Mouse (Mus musculus) hindbrain, embryonic 15.5 days (tissue): ENCODE measurements around the gene Pnpla7. TPM values are rescaled to one million over a fixed set of nuclear protein-coding genes. Genes with fewer than 3 reads are reported as not detected.
A peak's percentile ranks its signal among the peaks of the same experiment; 100 is the strongest.
"Not testable (repeated sequence)": the region's sequence is repeated elsewhere in the genome, so short reads cannot be mapped to it uniquely, and the experiment has no call there.

Experiments used
- ATAC-seq: fragments of 200-750 bp; cut with Nextera tagmentation; 2 replicates; pipeline ENCODE4 v1.8.0; 2017; ENCODE audit warnings: low read depth, moderate number of reproducible peaks, moderate TSS enrichment; ENCODE audit not compliant: low FRiP score
- H3K27ac ChIP-seq: fragments of 300-500 bp; sonication (generic); replicated peaks from 2 replicates; pipeline ENCODE4 v1.5.1; 2015; ENCODE audit warnings: mild to moderate bottlenecking, inconsistent platforms
- H3K27me3 ChIP-seq: fragments of 300-500 bp; sonication (generic); 2 replicates; pipeline ENCODE4 v1.6.1; 2015; ENCODE audit warnings: control low read depth, inconsistent platforms
- H3K36me3 ChIP-seq: fragments of 300-500 bp; sonication (generic); 2 replicates; pipeline ENCODE4 v1.6.1; 2015; ENCODE audit warnings: control low read depth, inconsistent platforms
- H3K4me1 ChIP-seq: fragments of 300-500 bp; sonication (generic); replicated peaks from 2 replicates; pipeline ENCODE4 v1.6.1; 2015; ENCODE audit warnings: control low read depth, inconsistent platforms
- H3K4me2 ChIP-seq: fragments of 300-500 bp; sonication (generic); 2 replicates; pipeline ENCODE4 v1.6.1; 2015; ENCODE audit warnings: moderate library complexity, mild to moderate bottlenecking, inconsistent platforms
- H3K4me3 ChIP-seq: fragments of 300-500 bp; sonication (generic); 2 replicates; pipeline ENCODE4 v1.5.1; 2015; ENCODE audit warnings: mild to moderate bottlenecking, inconsistent platforms
- H3K9ac ChIP-seq: fragments of 300-500 bp; sonication (generic); 2 replicates; pipeline ENCODE4 v1.6.1; 2015; ENCODE audit warnings: inconsistent platforms
- H3K9me3 ChIP-seq: fragments of 300-500 bp; sonication (generic); 2 replicates; pipeline ENCODE4 v1.6.1; 2016; ENCODE audit warnings: control low read depth, inconsistent platforms
- WGBS: fragments of 180-500 bp; shearing (Covaris S2); methylation state at CpG from one replicate; pipeline ENCODE4 v1.1.7; 2015; 5-methylcytosine and 5-hydroxymethylcytosine counted together
- polyA plus RNA-seq: library from polyadenylated mRNA; unstranded; fragments of >200 nt; fragmentation: Nextera tagmentation; extraction: Ambion mirVana; gene quantifications from 2 replicates; pipeline ENCODE4 v1.2.1, GENCODE M21; 2015

Gene Pnpla7
- polyA plus RNA-seq, 1 experiment from 2014 or later = 3.9 TPM

DNA sequence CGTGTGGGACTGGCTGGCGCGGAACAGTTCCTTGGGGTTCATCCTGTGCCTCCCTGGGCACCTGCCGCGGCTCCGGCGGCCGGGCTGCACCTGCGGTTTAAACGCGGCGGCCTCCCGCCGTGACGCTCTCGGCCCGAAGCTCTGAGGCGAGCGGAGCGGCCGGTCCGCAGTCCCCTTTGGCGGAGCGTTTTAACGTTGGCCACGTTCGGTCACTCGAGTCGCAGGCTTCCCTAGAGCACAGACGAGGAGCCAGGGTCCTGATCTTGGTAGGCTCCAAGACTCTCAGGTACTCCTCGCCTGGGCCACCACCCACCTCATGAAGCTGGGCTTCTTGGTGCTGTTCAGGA is 25.7 kb upstream of the Pnpla7 start:
- 0 out of 2 replicates have a peak, but pooled peaks have one; percentile 6 for ATAC-seq
- H3K9ac ChIP-seq = peak overlapping the region; percentile 86
- H3K9me3 ChIP-seq = no peaks in the 10 kb centered on the region

DNA sequence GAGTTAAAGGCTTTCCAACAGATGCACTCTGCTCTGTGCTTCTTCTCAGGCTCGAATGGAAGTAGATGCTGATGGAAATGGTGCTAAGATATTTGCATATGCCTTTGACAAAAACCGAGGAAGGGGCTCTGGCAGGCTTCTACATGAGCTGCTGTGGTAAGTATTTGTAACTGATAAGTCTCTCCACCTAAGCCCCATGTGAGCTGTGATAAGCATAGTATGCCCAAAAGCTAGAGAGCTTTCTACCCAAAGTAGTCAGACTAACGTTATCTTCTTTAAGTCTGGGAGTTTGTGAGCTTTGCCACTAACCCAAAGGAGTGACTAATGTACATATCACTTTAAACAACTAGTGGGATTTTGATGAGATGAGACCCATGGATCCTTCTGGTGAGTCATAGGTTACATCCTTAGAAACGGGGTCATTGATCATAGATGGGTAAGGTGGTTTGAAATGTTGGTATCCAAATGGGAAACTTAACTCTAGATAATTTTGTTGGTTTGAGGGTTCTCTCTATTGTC is 23.2 kb upstream of the Pnpla7 start:
- H3K9me3 ChIP-seq = no peaks in the 10 kb centered on the region
- no peak for ATAC-seq
- 87% methylated on average over 4 of the region's 4 CpGs for WGBS

More for the DNA sequence above, 25.7 kb upstream of the Pnpla7 start:
- Histone ChIP-seq H3K27me3 (no peaks in the 10 kb centered on the region), H3K4me3 (peak overlapping the region; percentile 91), H3K4me1 (peaks cover 20% of the 10 kb centered on the region), H3K4me2 (peak overlapping the region; percentile 76), H3K27ac (peak overlapping the region; percentile 75), H3K36me3 (peaks cover 35% of the 10 kb centered on the region)
- under 1% methylated on average over 31 of the region's 31 CpGs for WGBS

DNA sequence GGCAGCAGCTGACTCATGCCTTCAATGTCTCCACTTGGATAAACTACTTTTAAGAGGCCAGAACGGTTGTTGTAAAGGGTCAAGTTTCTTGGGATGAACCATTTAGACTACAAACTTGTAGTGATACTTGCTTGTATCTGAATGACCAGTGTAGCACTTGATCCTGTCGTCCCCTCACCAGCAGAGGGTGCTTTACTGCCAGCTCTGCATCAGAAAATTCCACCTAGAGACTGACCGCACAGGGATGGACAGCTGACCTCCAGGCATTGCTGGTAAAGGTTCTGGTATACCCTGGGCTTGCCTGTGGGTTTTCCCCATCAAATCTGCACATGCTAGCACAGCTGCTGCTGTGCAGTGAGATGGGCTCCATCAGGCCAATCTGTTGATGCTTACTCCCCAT is 14.9 kb upstream of the Pnpla7 start:
- H3K36me3 ChIP-seq = peaks cover 51% of the 10 kb centered on the region
- H3K27ac ChIP-seq = no peak overlapping the region
- no peak overlapping the region for H3K4me3 ChIP-seq
- no peak overlapping the region for H3K4me2 ChIP-seq
- H3K4me1 ChIP-seq = peaks cover 20% of the 10 kb centered on the region
- no peak for ATAC-seq
- H3K27me3 ChIP-seq = no peaks in the 10 kb centered on the region
- H3K9me3 ChIP-seq = no peaks in the 10 kb centered on the region
- no peak overlapping the region for H3K9ac ChIP-seq
- 35% methylated on average over 3 of the region's 3 CpGs for WGBS

More for the DNA sequence above, 23.2 kb upstream of the Pnpla7 start:
- Histone ChIP-seq H3K27me3 (no peaks in the 10 kb centered on the region), H3K4me2 (no peak overlapping the region), H3K4me1 (peaks cover 20% of the 10 kb centered on the region), H3K4me3 (no peak overlapping the region), H3K9ac (no peak overlapping the region), H3K36me3 (peaks cover 54% of the 10 kb centered on the region), H3K27ac (no peak overlapping the region)

DNA sequence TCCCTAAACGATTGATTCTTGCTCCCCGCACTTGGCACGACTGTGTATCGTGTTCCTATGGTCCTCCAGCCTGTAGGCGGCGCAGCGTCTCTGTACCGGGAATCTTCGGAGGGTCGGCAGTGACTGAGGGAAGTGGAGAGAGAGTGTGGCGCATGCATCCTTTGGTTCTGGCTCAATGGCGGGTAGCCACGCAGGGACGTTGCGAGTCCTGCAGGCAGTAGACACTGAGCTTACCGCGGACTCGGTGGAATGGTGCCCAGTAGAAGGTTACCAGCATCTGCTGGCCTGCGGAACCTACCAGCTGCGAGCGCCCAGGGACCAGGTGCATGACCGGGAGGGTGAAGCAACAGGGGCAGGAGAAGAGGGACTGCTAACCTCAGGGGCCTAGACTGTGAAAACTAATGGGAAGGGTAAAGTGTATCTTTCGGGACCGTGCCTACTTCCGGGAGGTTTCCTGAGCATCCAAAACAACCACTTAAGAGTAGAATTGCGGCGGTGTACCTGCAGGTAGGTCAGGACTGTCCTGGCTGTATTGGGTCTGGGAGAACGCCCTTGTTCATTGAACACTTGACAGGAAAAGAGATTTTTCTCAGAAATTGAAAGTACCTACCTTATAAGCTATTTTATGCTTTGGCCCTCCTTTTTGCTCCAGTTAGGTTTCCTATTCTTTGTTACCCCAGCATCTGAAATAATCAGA is 13.4 kb upstream of the Pnpla7 start, which contains the start of gene Dph7:
Gene Dph7, plus strand, starts transcription at position 97 of the 697 bp plus-strand sequence.
- H3K36me3 ChIP-seq = peaks cover 37% of the 10 kb centered on the region

DNA sequence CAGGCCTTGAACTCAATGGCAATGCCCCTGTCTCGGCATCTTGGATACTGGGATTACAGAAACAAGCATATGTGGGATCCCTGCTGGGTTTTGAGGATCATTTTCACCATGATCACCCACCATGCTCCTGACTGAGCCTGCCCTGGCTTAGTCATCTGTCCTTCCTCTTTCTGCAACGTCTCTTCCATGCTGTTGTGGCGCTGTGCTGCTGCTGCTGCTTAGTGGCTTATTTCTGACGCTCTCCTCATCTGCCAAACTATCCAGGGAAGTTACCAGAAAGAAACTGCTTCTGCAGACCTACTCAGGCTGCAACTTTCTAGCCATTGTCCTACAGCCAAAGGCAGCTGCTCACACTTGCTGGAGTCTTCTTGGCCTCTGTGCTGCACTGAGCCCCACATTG is 5.4 kb upstream of the Pnpla7 start:
- Histone ChIP-seq H3K36me3 (peaks cover 47% of the 10 kb centered on the region), H3K9me3 (no peaks in the 10 kb centered on the region), H3K4me1 (peaks cover 14% of the 10 kb centered on the region), H3K27me3 (no peaks in the 10 kb centered on the region), H3K9ac (no peak overlapping the region), H3K4me2 (no peak overlapping the region), H3K27ac (no peak overlapping the region), H3K4me3 (no peak overlapping the region)
- no peak for ATAC-seq
- WGBS = 78% methylated on average over 4 of the region's 4 CpGs

More for the DNA sequence above, 13.4 kb upstream of the Pnpla7 start, which contains the start of gene Dph7:
- Histone ChIP-seq H3K4me3 (peak within 1 kb of the TSS; percentile 95), H3K27ac (peak within 1 kb of the TSS; percentile 77), H3K9ac (peak within 1 kb of the TSS; percentile 93), H3K4me1 (peaks cover 20% of the 10 kb centered on the region), H3K9me3 (no peaks in the 10 kb centered on the region), H3K4me2 (peak within 1 kb of the TSS; percentile 74), H3K27me3 (no peaks in the 10 kb centered on the region)
- under 1% methylated on average over 28 of the region's 28 CpGs for WGBS
- peak; percentile 90 for ATAC-seq

GRCm38 (mm10) chr2:24974452-24974851 is 1.4 kb upstream of the Pnpla7 start:
- H3K27me3 ChIP-seq, H3K9me3 ChIP-seq, ATAC-seq: not testable (repeated sequence)
- peak overlapping the region; percentile 96 for H3K4me2 ChIP-seq
- peak overlapping the region; percentile 72 for H3K9ac ChIP-seq
- peak overlapping the region; percentile 87 for H3K4me3 ChIP-seq
- H3K27ac ChIP-seq = peak overlapping the region; percentile 89
- WGBS = under 1% methylated on average over 17 of the region's 17 CpGs
- peaks cover 24% of the 10 kb centered on the region for H3K4me1 ChIP-seq
- H3K36me3 ChIP-seq = peaks cover 30% of the 10 kb centered on the region

DNA sequence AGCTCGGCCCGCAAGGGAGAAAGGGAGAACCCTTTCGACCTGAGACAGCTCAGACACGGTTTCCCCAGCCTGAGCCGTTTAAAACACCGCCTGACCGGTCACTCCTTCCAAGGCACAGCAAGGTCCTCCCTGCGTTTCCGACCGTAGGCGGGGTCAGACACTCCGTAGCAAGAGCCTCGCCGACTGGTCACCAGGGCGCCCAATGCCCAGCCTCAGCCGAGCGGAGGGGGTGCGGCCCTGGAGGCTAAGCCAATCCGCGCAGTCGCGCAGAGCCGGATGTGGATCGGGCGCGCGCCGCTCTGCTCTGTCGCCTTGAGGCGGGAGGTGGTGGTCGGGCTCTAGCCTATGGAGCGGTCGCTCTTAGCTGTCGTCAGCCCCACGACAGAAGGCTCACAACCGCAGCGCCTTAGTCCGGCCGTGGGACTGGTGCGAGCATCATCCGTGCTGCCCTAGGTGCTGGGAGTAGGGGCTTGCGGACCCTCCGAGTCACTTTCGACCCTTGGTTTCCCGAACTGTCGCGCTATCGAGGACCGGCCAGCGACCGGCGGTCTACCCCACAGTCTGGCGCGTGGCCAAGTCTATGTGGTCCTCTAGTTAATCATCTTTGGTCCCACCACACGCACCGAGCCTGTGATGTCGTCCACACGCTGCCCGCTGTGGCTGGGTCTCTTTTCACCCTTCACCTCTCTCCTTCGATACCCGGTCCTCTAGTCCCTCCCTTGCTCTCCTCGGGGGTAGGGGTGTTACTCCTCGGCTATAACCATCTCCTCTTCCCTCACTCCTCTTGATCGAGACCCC is 728 bp upstream of the Pnpla7 start, which contains the start of gene Mrpl41:
Gene Mrpl41, minus strand, starts transcription at position 193 of the 798 bp plus-strand sequence.
- Histone ChIP-seq H3K4me2 (peak within 1 kb of the TSS; percentile 96), H3K36me3 (peaks cover 24% of the 10 kb centered on the region), H3K4me1 (peaks cover 24% of the 10 kb centered on the region), H3K9ac (peak within 1 kb of the TSS; percentile 77), H3K27me3 (no peaks in the 10 kb centered on the region), H3K4me3 (peak within 1 kb of the TSS; percentile 87), H3K9me3 (no peaks in the 10 kb centered on the region), H3K27ac (peak within 1 kb of the TSS; percentile 92)
- WGBS = 0% methylated on average over 64 of the region's 64 CpGs
- peak; percentile 100 for ATAC-seq

DNA sequence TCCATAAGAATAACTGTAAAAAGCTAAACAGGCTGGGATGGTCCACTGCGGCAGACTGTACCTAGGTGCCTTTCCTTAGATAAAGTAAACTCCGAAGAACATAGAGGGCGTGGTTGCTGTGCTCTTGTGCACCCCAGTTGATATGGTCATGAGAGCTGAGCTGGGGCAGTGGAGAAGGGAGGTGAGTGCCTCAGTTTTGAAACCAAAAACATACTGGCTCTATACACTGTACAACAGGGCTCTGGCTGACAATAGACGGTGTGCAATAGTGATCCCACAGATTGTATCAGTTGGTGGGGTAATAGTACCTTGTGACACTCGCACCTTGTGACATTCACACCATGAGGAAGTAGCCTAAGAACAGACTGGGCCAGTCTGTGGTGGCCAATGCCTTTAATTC is 1.1 kb downstream of the Pnpla7 start:
- Histone ChIP-seq H3K27me3 (no peaks in the 10 kb centered on the region), H3K27ac (no peak overlapping the region), H3K9me3 (no peaks in the 10 kb centered on the region), H3K4me2 (no peak overlapping the region), H3K36me3 (peaks cover 11% of the 10 kb centered on the region; the same call in 1 of the 2 replicates), H3K4me3 (no peak overlapping the region), H3K9ac (no peak overlapping the region), H3K4me1 (peaks cover 24% of the 10 kb centered on the region)
- WGBS = 91% methylated on average over 5 of the region's 5 CpGs
- no peak for ATAC-seq

- Histone ChIP-seq H3K9ac (no peak overlapping the region), H3K4me3 (no peak overlapping the region), H3K27ac (no peak overlapping the region), H3K4me2 (no peak overlapping the region), H3K4me1 (no peaks in the 10 kb centered on the region), H3K27me3 (no peaks in the 10 kb centered on the region), H3K36me3 (no peaks in the 10 kb centered on the region), H3K9me3 (no peaks in the 10 kb centered on the region)
- ATAC-seq = no peak
- 67% methylated on average over 2 of the region's 2 CpGs for WGBS
Observed at GRCm38 (mm10) chr2:24987762-24988161, 11.9 kb downstream of the Pnpla7 start.

DNA sequence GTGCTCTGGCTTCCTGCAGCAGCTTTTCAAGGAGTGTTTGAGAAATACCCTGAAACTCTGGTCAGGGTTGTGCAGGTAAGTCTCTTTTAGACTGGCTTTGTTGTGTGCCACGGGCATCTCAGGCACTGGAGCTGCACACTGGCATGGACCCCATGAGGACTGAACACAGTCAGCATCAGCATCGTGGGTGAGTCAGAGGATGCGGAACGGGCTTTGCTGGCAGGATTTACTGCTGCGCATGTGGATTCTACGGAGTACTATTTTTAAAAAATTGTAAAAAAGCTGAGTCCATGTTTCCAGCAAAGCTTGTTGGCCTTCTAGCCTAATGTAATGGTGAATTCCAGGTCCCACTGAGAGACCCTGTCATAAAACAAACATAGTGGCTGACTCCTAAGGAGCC is 19.5 kb downstream of the Pnpla7 start:
- 85% methylated on average over 6 of the region's 6 CpGs for WGBS
- H3K4me2 ChIP-seq = no peak overlapping the region
- H3K9me3 ChIP-seq = no peaks in the 10 kb centered on the region
- H3K27ac ChIP-seq = no peak overlapping the region
- no peaks in the 10 kb centered on the region for H3K27me3 ChIP-seq
- no peak for ATAC-seq
- H3K4me3 ChIP-seq = no peak overlapping the region
- no peaks in the 10 kb centered on the region for H3K4me1 ChIP-seq
- no peaks in the 10 kb centered on the region for H3K36me3 ChIP-seq
- H3K9ac ChIP-seq = no peak overlapping the region

DNA sequence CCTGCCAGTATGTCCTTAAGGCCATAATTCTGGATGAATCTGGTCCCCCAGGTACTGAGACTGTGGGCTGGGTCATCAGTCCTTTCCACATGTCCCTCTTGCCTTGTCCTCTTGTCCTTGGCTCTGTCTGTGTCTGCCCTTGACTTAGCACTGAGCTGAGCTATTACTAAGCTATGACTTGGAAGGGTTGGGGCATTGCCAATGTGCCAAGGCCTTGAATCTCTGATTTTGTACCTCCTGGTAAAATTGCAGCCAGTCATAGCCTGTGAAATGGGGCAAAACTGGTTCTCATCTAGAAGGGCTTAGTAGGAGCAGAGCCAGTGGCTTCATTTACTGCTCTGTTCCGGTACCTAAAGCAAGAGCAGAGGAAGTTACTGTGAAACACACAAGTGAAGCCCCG is 20.6 kb downstream of the Pnpla7 start:
- Histone ChIP-seq H3K4me1 (no peaks in the 10 kb centered on the region), H3K4me3 (no peak overlapping the region), H3K4me2 (no peak overlapping the region), H3K9me3 (no peaks in the 10 kb centered on the region), H3K27me3 (no peaks in the 10 kb centered on the region), H3K27ac (no peak overlapping the region), H3K36me3 (no peaks in the 10 kb centered on the region), H3K9ac (no peak overlapping the region)
- 94% methylated on average over 2 of the region's 2 CpGs for WGBS
- no peak for ATAC-seq
